Mouse (Mus musculus): ENCODE measurements around the gene Vtn. TPM values are rescaled to one million over a fixed set of nuclear protein-coding genes. Genes with fewer than 3 reads are reported as not detected.

Gene Vtn
- polyA plus RNA-seq, 1 experiment from 2014 or later = 10.1 TPM

DNA sequence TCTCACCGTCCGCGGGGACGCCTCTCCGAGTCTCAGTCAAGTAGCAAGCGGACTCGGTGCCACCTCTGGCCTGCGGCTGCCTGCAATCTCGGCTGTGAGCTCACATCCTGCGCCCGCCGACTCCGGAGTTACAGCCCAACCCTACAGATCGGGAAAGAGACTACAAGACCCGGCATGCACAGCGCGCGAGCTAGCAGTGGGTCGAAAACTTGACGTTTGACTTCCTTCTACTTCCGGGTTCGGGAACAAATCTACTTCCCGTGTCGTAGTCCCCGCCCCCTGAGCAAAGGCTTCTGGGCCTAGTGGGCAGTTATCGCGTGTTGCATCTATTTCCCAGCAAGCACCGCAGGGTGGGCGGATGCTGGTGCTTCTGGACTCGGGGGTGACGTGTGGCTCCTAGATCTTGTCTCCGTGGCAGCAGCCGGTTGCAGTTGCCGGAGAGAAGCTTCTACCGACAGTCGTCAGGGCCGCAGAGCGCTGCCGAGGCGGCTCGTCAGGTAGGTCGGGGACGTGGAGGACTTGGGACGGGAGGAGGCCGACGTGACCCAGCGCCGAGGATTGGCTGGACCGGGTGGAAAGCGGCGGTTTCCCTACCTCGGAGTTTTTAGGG lies 37.3 kb downstream of the Vtn start, which contains the start of the genes Tnfaip1 and Ift20:
Gene Tnfaip1 (minus strand): TSS at position 253 of the 610 bp plus-strand sequence.
Gene Ift20 (plus strand): TSS at position 282 of the 610 bp plus-strand sequence.
- peak; percentile 97 for ATAC-seq
- Histone ChIP-seq H3K4me1 (ENCODE audit: insufficient read depth, low read depth, low read length) (peaks cover 4% of the 10 kb centered on the region; the same call in 1 of the 2 replicates), H3K27ac (ENCODE audit: low read length) (peak within 1 kb of the TSS; percentile 98), H3K36me3 (ENCODE audit: insufficient read depth, low read length) (0 out of 2 replicates have a peak, but pooled peaks cover 9% of the 10 kb centered on the region), H3K4me2 (replicated peaks; ENCODE audit: low read depth, low read length) (peak within 1 kb of the TSS; percentile 70), H3K27me3 (replicated peaks; ENCODE audit: insufficient read depth, low read length) (no peaks in the 10 kb centered on the region), H3K4me3 (ENCODE audit: low read depth, low read length) (peak within 1 kb of the TSS; percentile 79), H3K9ac (replicated peaks; ENCODE audit: low read depth) (peak within 1 kb of the TSS; percentile 83), H3K9me3 (ENCODE audit: low read length) (no peaks in the 10 kb centered on the region)
- peak; percentile 79 for TF ChIP-seq EP300 (IDR thresholded peaks at IDR 0.05)
- TF ChIP-seq CTCF (IDR thresholded peaks at IDR 0.05) = peak; percentile 13; the same call in 1 of the 2 replicates
- under 1% methylated on average over 52 of the region's 52 CpGs for WGBS
- DNase-seq (ENCODE audit: low spot score) = peak; percentile 100

DNA sequence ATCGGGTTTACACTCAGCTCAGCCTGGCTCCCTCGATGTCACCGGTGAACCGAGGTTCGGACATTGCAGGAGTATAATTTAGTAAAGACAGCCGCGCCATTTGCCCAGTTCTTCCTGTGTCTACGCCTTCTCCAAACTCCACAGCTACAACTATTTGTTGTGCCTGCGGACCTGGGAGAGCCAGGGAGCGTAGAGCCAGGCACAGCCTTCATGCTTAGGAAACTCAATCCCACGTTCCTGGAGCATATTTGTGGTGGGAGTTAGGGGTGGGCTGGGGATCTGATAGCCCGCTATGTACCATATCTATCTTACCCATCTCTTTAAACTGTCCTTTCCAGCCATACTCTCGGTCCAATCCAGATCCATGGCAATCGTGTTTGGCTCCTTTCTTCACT lies 37.8 kb downstream of the Vtn start:
- Histone ChIP-seq H3K4me1 (ENCODE audit: insufficient read depth, low read depth, low read length) (peaks cover 4% of the 10 kb centered on the region; the same call in 1 of the 2 replicates), H3K9ac (replicated peaks; ENCODE audit: low read depth) (peak overlapping the region; percentile 83), H3K9me3 (ENCODE audit: low read length) (no peaks in the 10 kb centered on the region), H3K27me3 (replicated peaks; ENCODE audit: insufficient read depth, low read length) (no peaks in the 10 kb centered on the region), H3K4me3 (ENCODE audit: low read depth, low read length) (peak overlapping the region; percentile 79), H3K36me3 (ENCODE audit: insufficient read depth, low read length) (0 out of 2 replicates have a peak, but pooled peaks cover 9% of the 10 kb centered on the region), H3K27ac (ENCODE audit: low read length) (peak overlapping the region; percentile 92), H3K4me2 (replicated peaks; ENCODE audit: low read depth, low read length) (peak overlapping the region; percentile 70)
- ATAC-seq (no peak; the same call in 1 of the 2 replicates), DNase-seq (ENCODE audit: low spot score) (no peak)
- WGBS = 1% methylated on average over 14 of the region's 14 CpGs
- TF ChIP-seq EP300 (IDR thresholded peaks at IDR 0.05) = no peak
- no peak for TF ChIP-seq CTCF (IDR thresholded peaks at IDR 0.05)

DNA sequence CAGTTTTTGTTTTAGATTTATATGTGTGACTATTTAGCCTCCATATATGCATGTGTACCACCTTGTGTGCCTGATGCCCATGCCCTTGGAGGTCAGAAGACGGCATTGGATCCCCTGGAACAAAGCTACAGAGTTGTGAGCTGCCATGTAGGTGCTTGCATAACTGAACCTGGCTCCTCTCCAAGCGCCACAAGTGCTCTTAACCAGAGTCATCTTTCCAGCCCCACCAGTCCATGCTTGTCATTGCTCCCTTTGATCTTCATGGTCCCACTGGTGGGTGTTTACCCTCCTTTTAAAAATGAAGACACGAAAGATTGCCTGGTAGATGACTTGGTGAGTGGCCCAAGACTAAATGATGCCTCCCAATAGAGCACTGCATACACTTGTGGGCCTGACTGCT lies 41.5 kb downstream of the Vtn start:
- DNase-seq (ENCODE audit: low spot score) (no peak), ATAC-seq (no peak)

DNA sequence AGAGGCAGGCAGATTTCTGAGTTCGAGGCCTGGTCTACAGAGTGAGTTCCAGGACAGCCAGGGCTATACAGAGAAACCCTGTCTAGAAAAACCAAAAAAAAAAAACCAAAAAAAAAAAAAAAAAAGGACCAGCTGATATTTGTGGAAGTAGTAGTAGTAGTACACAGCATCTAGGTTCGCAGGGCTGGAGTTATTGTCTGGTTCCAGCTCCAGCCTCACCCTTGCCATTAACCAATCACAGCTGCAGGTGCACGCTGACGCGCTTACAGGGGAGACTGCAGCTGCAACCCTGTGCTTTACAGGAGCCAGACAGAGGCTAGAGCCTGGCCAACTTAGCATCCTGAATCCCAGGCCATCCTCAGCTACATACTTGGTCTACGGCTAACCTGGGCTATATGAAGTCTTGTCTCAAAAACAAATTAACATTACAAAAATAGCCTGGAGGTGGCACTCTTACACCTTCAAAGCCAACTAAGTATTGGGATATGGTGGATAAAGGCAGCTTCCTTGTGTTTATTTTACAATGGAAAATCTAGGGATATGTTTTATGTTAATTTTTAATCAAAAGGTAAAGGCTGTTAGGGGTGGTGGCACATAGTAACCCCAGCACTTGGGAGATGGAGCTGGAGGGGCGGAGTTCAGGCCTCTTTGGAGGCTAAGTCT lies 45.7 kb downstream of the Vtn start:
- H3K36me3 ChIP-seq (ENCODE audit: insufficient read depth, low read length) = peaks cover 14% of the 10 kb centered on the region; the same call in 1 of the 2 replicates
- no peak for ATAC-seq
- H3K9me3 ChIP-seq (ENCODE audit: low read length) = no peaks in the 10 kb centered on the region
- no peak overlapping the region for H3K4me2 ChIP-seq (replicated peaks; ENCODE audit: low read depth, low read length)
- no peak overlapping the region for H3K27ac ChIP-seq (ENCODE audit: low read length)
- 96% methylated on average over 7 of the region's 7 CpGs for WGBS
- DNase-seq (ENCODE audit: low spot score) = no peak
- no peak overlapping the region for H3K9ac ChIP-seq (replicated peaks; ENCODE audit: low read depth)
- TF ChIP-seq CTCF (IDR thresholded peaks at IDR 0.05) (peak; percentile 27), EP300 (IDR thresholded peaks at IDR 0.05) (no peak)
- H3K27me3 ChIP-seq (replicated peaks; ENCODE audit: insufficient read depth, low read length) = no peaks in the 10 kb centered on the region
- H3K4me3 ChIP-seq (ENCODE audit: low read depth, low read length) = no peak overlapping the region
- peaks cover under 1% of the 10 kb centered on the region; the same call in 1 of the 2 replicates for H3K4me1 ChIP-seq (ENCODE audit: insufficient read depth, low read depth, low read length)

More for the DNA sequence above, 41.5 kb downstream of the Vtn start:
- Histone ChIP-seq H3K4me1 (ENCODE audit: insufficient read depth, low read depth, low read length) (0 out of 2 replicates have a peak, but pooled peaks cover 4% of the 10 kb centered on the region), H3K36me3 (ENCODE audit: insufficient read depth, low read length) (peaks cover 14% of the 10 kb centered on the region; the same call in 1 of the 2 replicates), H3K27ac (ENCODE audit: low read length) (no peak overlapping the region), H3K4me3 (ENCODE audit: low read depth, low read length) (no peak overlapping the region), H3K9me3 (ENCODE audit: low read length) (no peaks in the 10 kb centered on the region), H3K9ac (replicated peaks; ENCODE audit: low read depth) (no peak overlapping the region), H3K4me2 (replicated peaks; ENCODE audit: low read depth, low read length) (no peak overlapping the region), H3K27me3 (replicated peaks; ENCODE audit: insufficient read depth, low read length) (no peaks in the 10 kb centered on the region)
- WGBS = 60% methylated on average over 3 of the region's 3 CpGs
- no peak for TF ChIP-seq CTCF (IDR thresholded peaks at IDR 0.05)
- TF ChIP-seq EP300 (IDR thresholded peaks at IDR 0.05) = peak; percentile 62; the same call in 1 of the 2 replicates

DNA sequence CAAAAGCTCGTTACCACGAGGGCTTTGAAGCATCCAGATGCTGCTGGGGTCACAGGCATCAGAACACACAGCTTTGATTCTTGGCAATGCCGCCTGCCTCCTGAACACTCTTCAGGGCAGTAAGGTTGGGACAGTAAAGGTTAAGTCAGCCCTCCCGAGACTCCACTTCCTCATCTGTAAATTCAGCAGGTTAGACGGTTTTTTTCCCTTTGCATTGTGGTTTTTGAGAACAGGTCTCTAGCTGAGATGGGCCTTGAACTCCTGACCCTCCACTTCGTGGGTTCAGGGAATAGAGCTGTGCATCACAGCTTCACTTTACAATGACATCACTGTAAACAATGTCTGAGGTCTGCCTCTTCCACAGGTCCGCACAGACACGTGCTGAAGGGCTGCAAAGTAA lies 46.3 kb downstream of the Vtn start:
- 48% methylated on average over 8 of the region's 8 CpGs for WGBS

More for the DNA sequence above, 46.3 kb downstream of the Vtn start:
- Histone ChIP-seq H3K4me1 (ENCODE audit: insufficient read depth, low read depth, low read length) (peaks cover 2% of the 10 kb centered on the region; the same call in 1 of the 2 replicates), H3K4me3 (ENCODE audit: low read depth, low read length) (no peak overlapping the region), H3K36me3 (ENCODE audit: insufficient read depth, low read length) (peaks cover 13% of the 10 kb centered on the region; the same call in 1 of the 2 replicates), H3K27me3 (replicated peaks; ENCODE audit: insufficient read depth, low read length) (no peaks in the 10 kb centered on the region), H3K4me2 (replicated peaks; ENCODE audit: low read depth, low read length) (no peak overlapping the region), H3K9me3 (ENCODE audit: low read length) (no peaks in the 10 kb centered on the region), H3K27ac (ENCODE audit: low read length) (no peak overlapping the region), H3K9ac (replicated peaks; ENCODE audit: low read depth) (no peak overlapping the region)
- TF ChIP-seq CTCF (IDR thresholded peaks at IDR 0.05) (no peak), EP300 (IDR thresholded peaks at IDR 0.05) (no peak)
- ATAC-seq (no peak), DNase-seq (ENCODE audit: low spot score) (no peak)
